Mouse (Mus musculus): ENCODE results near the gene Kank1.
"Not testable (repeated sequence)": the region's sequence is repeated elsewhere in the genome, so short reads cannot be mapped to it uniquely, and the experiment has no call there.

Kank1 gene

GRCm38 (mm10) chr19:25434795-25435194 lies 198.0 kb downstream of the Kank1 start:
- DNase-seq (ENCODE audit: extremely low read depth, insufficient read length, low spot score) = no peak

GRCm38 (mm10) chr19:25435412-25435811 lies 198.6 kb downstream of the Kank1 start:
- no peak for DNase-seq (ENCODE audit: extremely low read depth, insufficient read length, low spot score)

DNA sequence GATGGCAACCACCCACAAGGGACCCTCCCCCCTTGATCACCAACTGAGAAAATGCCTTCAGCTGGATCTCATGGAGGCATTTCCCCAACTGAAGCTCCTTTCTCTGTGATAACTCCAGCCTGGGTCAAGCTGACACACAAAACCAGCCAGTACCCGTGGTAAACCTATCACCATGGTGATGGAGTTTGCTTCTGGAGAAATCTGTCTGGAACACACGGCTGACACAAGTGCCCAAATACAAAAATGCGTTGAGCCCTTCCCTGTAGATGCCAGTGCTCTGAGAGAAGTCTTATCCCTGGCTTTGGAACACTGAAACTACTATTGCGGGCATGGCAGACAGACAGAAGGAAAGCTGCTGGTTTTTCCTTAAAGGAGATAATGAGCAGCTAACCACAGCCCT lies 199.4 kb downstream of the Kank1 start:
- no peak for DNase-seq (ENCODE audit: extremely low read depth, insufficient read length, low spot score)

GRCm38 (mm10) chr19:25436789-25437650 lies 200.2 kb downstream of the Kank1 start:
- DNase-seq (ENCODE audit: extremely low read depth, insufficient read length, low spot score) = no peak

GRCm38 (mm10) chr19:25438246-25438645 lies 201.5 kb downstream of the Kank1 start:
- DNase-seq (ENCODE audit: extremely low read depth, insufficient read length, low spot score) = no peak

DNA sequence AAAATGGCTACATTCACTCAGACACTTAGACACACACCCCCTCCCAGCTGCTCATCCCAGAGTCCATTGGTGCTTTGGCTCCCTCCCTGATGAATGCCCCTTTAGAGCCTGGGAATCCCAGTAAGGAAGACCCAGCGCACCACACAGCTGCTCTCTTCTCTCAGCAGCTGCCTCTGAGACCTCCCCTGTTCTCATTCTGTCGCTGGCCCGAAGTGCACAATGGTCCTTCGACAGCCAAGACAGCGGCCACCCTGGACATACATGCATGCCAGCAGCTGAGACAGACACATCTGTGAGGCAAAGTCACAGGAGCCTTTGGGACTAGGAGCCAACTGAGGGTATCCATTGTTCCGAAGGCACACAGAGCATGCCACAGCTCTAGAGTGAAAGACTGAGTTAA lies 203.0 kb downstream of the Kank1 start:
- DNase-seq (ENCODE audit: extremely low read depth, insufficient read length, low spot score) = no peak

DNA sequence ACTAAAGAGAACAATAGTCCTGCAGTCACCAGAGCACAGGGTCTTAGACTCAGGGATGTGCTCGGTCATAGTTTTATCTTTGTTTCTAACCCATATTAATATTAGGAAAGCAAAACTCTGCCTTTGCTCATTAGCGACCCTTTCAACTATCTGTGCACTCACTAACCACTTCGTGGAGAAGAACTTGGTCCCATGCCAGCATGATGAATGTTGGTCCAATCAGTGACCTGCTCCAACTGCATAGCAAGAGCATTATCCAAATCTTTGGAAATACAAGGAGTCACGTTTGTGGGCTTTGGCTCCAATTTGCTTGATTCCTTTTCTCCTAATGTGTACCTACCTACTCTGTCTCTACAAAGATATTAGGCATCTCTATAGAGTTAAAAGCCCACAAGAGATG lies 204.0 kb downstream of the Kank1 start:
- DNase-seq (ENCODE audit: extremely low read depth, insufficient read length, low spot score) = no peak

DNA sequence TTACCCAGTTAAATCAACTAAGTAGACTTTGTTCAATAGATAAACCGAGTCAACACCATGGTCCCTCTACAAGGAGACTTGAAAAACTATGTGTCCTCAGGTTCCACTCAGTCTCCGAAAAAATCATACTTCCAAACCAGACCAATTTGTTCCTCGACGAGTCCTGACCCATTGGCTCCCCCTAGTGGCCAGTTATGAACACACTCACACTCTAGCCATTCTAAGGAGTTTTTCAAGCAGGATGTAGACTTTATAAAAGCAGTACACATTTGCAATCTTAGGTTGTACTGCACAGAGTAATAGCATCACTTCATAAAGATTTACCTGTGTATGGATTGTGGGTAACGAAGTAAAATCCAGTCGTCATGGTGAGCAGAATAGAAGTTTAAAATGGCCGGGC lies 208.3 kb downstream of the Kank1 start:
- DNase-seq (ENCODE audit: extremely low read depth, insufficient read length, low spot score) = peak; percentile 17

DNA sequence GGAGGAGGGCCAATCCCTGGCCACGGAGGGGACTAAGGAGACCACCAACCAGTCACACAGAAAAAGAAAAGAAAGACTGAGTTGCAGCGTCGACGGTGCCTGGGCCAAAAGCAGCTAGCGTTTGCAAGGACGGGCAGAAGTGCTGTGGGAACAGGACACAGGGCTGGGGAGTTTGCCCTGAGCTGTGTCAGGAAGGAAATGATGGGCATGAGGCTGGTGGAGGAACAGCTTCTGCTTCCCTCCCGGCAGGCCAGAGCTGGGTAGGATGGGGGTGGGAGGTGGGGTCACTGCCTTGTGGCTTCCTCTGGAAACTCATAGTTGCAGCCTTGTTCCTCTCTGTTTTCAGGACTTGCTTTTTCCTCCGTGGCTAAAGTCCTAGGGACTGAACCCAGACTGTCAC lies 209.1 kb downstream of the Kank1 start:
- DNase-seq (ENCODE audit: extremely low read depth, insufficient read length, low spot score) = no peak

DNA sequence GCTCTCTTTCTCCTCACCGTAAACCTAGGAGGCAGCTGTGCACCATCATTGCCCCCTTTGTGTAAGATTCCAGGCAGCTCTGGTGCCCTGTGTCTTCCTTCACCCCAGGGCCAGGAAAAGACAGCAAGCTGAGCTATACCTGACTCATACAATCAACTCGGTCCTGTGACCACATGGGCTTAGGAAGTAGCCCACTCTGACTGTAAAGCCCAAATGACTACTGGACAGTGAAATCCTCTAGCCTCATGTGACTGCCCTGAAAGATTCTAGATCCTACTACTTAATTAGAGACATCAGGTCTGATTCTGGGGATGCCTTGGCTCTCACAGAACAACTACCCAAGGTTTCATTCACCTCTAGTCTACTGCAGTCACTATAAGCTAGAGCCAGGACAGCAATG lies 209.9 kb downstream of the Kank1 start:
- no peak for DNase-seq (ENCODE audit: extremely low read depth, insufficient read length, low spot score)

- DNase-seq (ENCODE audit: extremely low read depth, insufficient read length, low spot score) = no peak
Measured at GRCm38 (mm10) chr19:25447373-25447772, 210.6 kb downstream of the Kank1 start.

- peak; percentile 59 for DNase-seq (ENCODE audit: extremely low read depth, insufficient read length, low spot score)
Measured at GRCm38 (mm10) chr19:25450869-25451629, 214.3 kb downstream of the Kank1 start.

GRCm38 (mm10) chr19:25453146-25453545 lies 216.4 kb downstream of the Kank1 start:
- DNase-seq (ENCODE audit: extremely low read depth, insufficient read length, low spot score) = no peak

DNA sequence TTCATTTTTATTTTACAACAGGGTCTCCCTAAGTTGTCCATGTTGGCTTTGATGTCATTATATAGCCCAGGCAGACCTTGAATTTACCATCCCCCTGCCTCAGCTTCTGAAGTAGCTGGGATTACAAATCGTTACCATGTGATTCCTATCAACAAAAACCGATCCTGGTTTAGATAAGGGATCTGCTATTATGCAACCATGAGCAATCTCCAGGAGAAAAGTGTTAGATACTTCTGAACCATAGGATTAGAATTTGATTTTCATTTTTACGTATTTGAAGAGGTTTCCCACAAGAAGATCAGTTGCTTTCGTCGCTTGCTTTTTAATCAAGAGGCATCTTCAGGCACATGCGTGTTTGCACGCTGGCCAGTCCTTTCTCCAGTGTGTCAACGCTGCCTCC lies 224.0 kb downstream of the Kank1 start:
- no peak for DNase-seq (ENCODE audit: extremely low read depth, insufficient read length, low spot score)

GRCm38 (mm10) chr19:25461553-25462320 lies 225.0 kb downstream of the Kank1 start:
- DNase-seq (ENCODE audit: extremely low read depth, insufficient read length, low spot score) = peak; percentile 59

- DNase-seq (ENCODE audit: extremely low read depth, insufficient read length, low spot score) = not testable (repeated sequence)
Measured at GRCm38 (mm10) chr19:25475806-25476205, 239.0 kb downstream of the Kank1 start.

GRCm38 (mm10) chr19:25479152-25479669 lies 242.4 kb downstream of the Kank1 start:
- no peak for DNase-seq (ENCODE audit: extremely low read depth, insufficient read length, low spot score)

- DNase-seq (ENCODE audit: extremely low read depth, insufficient read length, low spot score) = no peak
Measured at GRCm38 (mm10) chr19:25480820-25481219, 244.0 kb downstream of the Kank1 start.

Data from 3134 (cell line).